Mouse (Mus musculus) lung, embryonic 14.5 days (tissue): ENCODE measurements at regions not wholly inside any gene's neighbourhood (a gene's known extent, or its start where the extent isn't known, plus 50 kb on each side); places are given as distances from the start of the nearest gene placed in this dataset.

ENCODE experiments used
- ATAC-seq: fragments of 200-750 bp; cut with Nextera tagmentation; 2 replicates; pipeline ENCODE4 v1.8.0; 2017; ENCODE audit warnings: mild to moderate bottlenecking, moderate TSS enrichment, moderate library complexity; ENCODE audit not compliant: insufficient read depth
- DNase-seq: peaks from one replicate; pipeline ENCODE4 v3.0.0-alpha.2; 2015
- H3K27ac ChIP-seq: fragments of 300-500 bp; sonication (generic); 2 replicates; pipeline ENCODE4 v1.5.1; 2014; ENCODE audit warnings: low read depth, mild to moderate bottlenecking, moderate library complexity
- H3K27me3 ChIP-seq: fragments of 300-500 bp; sonication (generic); 2 replicates; pipeline ENCODE4 v1.6.1; 2014; ENCODE audit warnings: low read length, control low read depth; ENCODE audit not compliant: insufficient read depth
- H3K36me3 ChIP-seq: fragments of 300-500 bp; sonication (generic); 2 replicates; pipeline ENCODE4 v1.6.1; 2014; ENCODE audit warnings: control low read depth; ENCODE audit not compliant: insufficient read depth
- H3K4me1 ChIP-seq: fragments of 300-500 bp; sonication (generic); 2 replicates; pipeline ENCODE4 v1.6.1; 2014; ENCODE audit warnings: antibody characterized with exemption, control low read depth; ENCODE audit not compliant: insufficient read depth
- H3K4me2 ChIP-seq: fragments of 300-500 bp; sonication (generic); 2 replicates; pipeline ENCODE4 v1.6.1; 2014; ENCODE audit warnings: mild to moderate bottlenecking
- H3K4me3 ChIP-seq: fragments of 300-500 bp; sonication (generic); 2 replicates; pipeline ENCODE4 v1.5.1; 2014; ENCODE audit warnings: low read depth, low read length
- H3K9ac ChIP-seq: fragments of 300-500 bp; sonication (generic); 2 replicates; pipeline ENCODE4 v1.6.1; 2014
- H3K9me3 ChIP-seq: fragments of 300-500 bp; sonication (generic); 2 replicates; pipeline ENCODE4 v1.6.1; 2016; ENCODE audit warnings: low read depth, low read length, control low read depth
- CTCF ChIP-seq: IDR thresholded peaks from 2 replicates; pipeline ENCODE4 v1.5.1; 2016; ENCODE audit warnings: antibody characterized with exemption, low read depth
- WGBS: fragments of 180-500 bp; shearing (Covaris S2); extraction: QIAGEN DNeasy Blood & Tissue Kit; methylation state at CpG from one replicate; pipeline ENCODE4 v1.1.7; 2014; 5-methylcytosine and 5-hydroxymethylcytosine counted together

GRCm38 (mm10) chr1:128478376-128478775 is 61.2 kb upstream of the Dars start:
- no peak overlapping the region for H3K4me3 ChIP-seq
- no peaks in the 10 kb centered on the region for H3K27me3 ChIP-seq
- DNase-seq (no peak), ATAC-seq (no peak)
- WGBS, result 65% methylated on average over 6 of the region's 6 CpGs
- no peaks in the 10 kb centered on the region for H3K36me3 ChIP-seq
- no peaks in the 10 kb centered on the region for H3K9me3 ChIP-seq
- no peaks in the 10 kb centered on the region for H3K4me1 ChIP-seq
- no peak overlapping the region for H3K4me2 ChIP-seq
- H3K9ac ChIP-seq, result no peak overlapping the region
- H3K27ac ChIP-seq, result no peak overlapping the region
- no peak for TF ChIP-seq CTCF

GRCm38 (mm10) chr1:128477653-128478052 is 60.5 kb upstream of the Dars start:
- no peak overlapping the region for H3K27ac ChIP-seq
- H3K9ac ChIP-seq, result no peak overlapping the region
- H3K27me3 ChIP-seq, result no peaks in the 10 kb centered on the region
- ATAC-seq, result no peak
- no peak for TF ChIP-seq CTCF
- H3K36me3 ChIP-seq, result no peaks in the 10 kb centered on the region
- no peak overlapping the region for H3K4me3 ChIP-seq
- no peaks in the 10 kb centered on the region for H3K4me1 ChIP-seq
- no peak overlapping the region for H3K4me2 ChIP-seq
- 65% methylated on average over 2 of the region's 2 CpGs for WGBS
- no peak for DNase-seq
- no peaks in the 10 kb centered on the region for H3K9me3 ChIP-seq

GRCm38 (mm10) chr1:128472713-128473230 is 55.6 kb upstream of the Dars start:
- no peaks in the 10 kb centered on the region for H3K9me3 ChIP-seq
- H3K4me3 ChIP-seq, result peak overlapping the region; percentile 23
- H3K4me1 ChIP-seq, result no peaks in the 10 kb centered on the region
- no peaks in the 10 kb centered on the region for H3K27me3 ChIP-seq
- DNase-seq (no peak), ATAC-seq (0 out of 2 replicates have a peak, but pooled peaks have one; percentile 4)
- TF ChIP-seq CTCF, result no peak
- H3K4me2 ChIP-seq, result peak overlapping the region; percentile 59
- no peak overlapping the region for H3K27ac ChIP-seq
- H3K36me3 ChIP-seq, result no peaks in the 10 kb centered on the region
- 27% methylated on average over 15 of the region's 15 CpGs for WGBS
- no peak overlapping the region for H3K9ac ChIP-seq

GRCm38 (mm10) chr1:128472022-128472712 is 55.0 kb upstream of the Dars start:
- Histone ChIP-seq H3K36me3 (no peaks in the 10 kb centered on the region), H3K27me3 (no peaks in the 10 kb centered on the region), H3K4me2 (peak overlapping the region; percentile 59), H3K27ac (no peak overlapping the region), H3K4me1 (no peaks in the 10 kb centered on the region), H3K4me3 (peak overlapping the region; percentile 23), H3K9ac (no peak overlapping the region), H3K9me3 (no peaks in the 10 kb centered on the region)
- peak; percentile 87 for DNase-seq
- ATAC-seq, result peak; percentile 94
- no peak for TF ChIP-seq CTCF
- WGBS, result 1% methylated on average over 20 of the region's 20 CpGs

GRCm38 (mm10) chr1:128470786-128471185 is 53.6 kb upstream of the Dars start:
- 45% methylated on average over 2 of the region's 2 CpGs for WGBS
- no peak for TF ChIP-seq CTCF

GRCm38 (mm10) chr1:128469054-128469453 is 51.9 kb upstream of the Dars start:
- no peak overlapping the region for H3K9ac ChIP-seq
- no peak for ATAC-seq
- no peak for TF ChIP-seq CTCF
- no peak overlapping the region for H3K4me2 ChIP-seq
- no peaks in the 10 kb centered on the region for H3K4me1 ChIP-seq
- H3K4me3 ChIP-seq, result no peak overlapping the region
- H3K27me3 ChIP-seq, result no peaks in the 10 kb centered on the region
- H3K9me3 ChIP-seq, result no peaks in the 10 kb centered on the region
- 88% methylated on average over 7 of the region's 7 CpGs for WGBS
- no peaks in the 10 kb centered on the region for H3K36me3 ChIP-seq
- H3K27ac ChIP-seq, result no peak overlapping the region
- DNase-seq, result no peak

More at GRCm38 (mm10) chr1:128470786-128471185, 53.6 kb upstream of the Dars start:
- no peaks in the 10 kb centered on the region for H3K36me3 ChIP-seq
- DNase-seq (no peak), ATAC-seq (no peak)
- H3K4me2 ChIP-seq, result no peak overlapping the region
- no peak overlapping the region for H3K4me3 ChIP-seq
- H3K9ac ChIP-seq, result no peak overlapping the region
- H3K9me3 ChIP-seq, result no peaks in the 10 kb centered on the region
- H3K4me1 ChIP-seq, result no peaks in the 10 kb centered on the region
- H3K27me3 ChIP-seq, result no peaks in the 10 kb centered on the region
- no peak overlapping the region for H3K27ac ChIP-seq
